8 mouse cellular contexts compared by ENCODE assay signal in the genomic region with DNA sequence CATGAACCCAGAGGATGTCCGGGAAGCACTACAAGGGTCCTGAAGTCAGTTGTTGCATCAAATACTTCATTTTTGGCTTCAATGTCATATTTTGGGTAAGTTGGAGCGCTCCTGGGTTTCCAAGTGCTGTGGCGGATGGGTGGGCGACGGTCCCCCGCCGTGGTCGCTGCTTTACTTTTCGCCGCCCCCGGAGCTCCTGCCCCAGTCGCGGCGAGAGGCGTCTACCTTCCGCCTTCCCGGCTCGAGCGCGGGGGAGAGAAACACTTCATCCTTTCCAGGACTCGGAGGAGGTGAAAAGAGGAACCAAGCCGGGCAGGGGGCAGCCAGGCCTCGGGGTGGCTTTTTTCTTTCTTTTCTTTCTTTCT. TPM values are rescaled to one million over a fixed set of nuclear protein-coding genes. Genes with fewer than 3 reads are reported as not detected.
DNase-seq lines count a peak whose midpoint lies in the region; ATAC-seq and TF ChIP-seq lines count a peak whose summit lies in the region.

No protein-coding gene starts in this region.

- H3K9ac ChIP-seq in heart, embryonic 11.5 days (ENCODE audit: low read depth, low read length): peak overlapping the region; percentile 76
- peak overlapping the region; percentile 89 for H3K9ac ChIP-seq in midbrain, embryonic 12.5 days (replicated peaks)

- WGBS in cerebellum, adult 2 months: 0% methylated on average over 23 of the region's 23 CpGs
- under 1% methylated on average over 22 of the region's 23 CpGs for WGBS in heart, embryonic 11.5 days (ENCODE audit: insufficient replicate concordance)
- WGBS in limb, embryonic 10.5 days: under 1% methylated on average over 23 of the region's 23 CpGs
- WGBS in midbrain, embryonic 12.5 days: under 1% methylated on average over 23 of the region's 23 CpGs

- no peaks in the 10 kb centered on the region for H3K36me3 ChIP-seq in heart, embryonic 11.5 days (ENCODE audit: control insufficient read depth, insufficient read depth, low read length)
- H3K36me3 ChIP-seq in limb, embryonic 10.5 days: no peaks in the 10 kb centered on the region
- no peaks in the 10 kb centered on the region for H3K36me3 ChIP-seq in midbrain, embryonic 12.5 days

- no peak for TF ChIP-seq CTCF in cerebellum, adult 2 months (IDR thresholded peaks at IDR 0.05; ENCODE audit: borderline replicate concordance, insufficient read depth, low read depth, low read length)

- peaks cover 12% of the 10 kb centered on the region; the same call in 1 of the 2 replicates for H3K4me1 ChIP-seq in cerebellum, adult 2 months (ENCODE audit: control insufficient read depth, insufficient read depth, low read length)
- H3K4me1 ChIP-seq in heart, embryonic 11.5 days (ENCODE audit: control insufficient read depth, insufficient read depth, low read length): peaks cover 12% of the 10 kb centered on the region
- H3K4me1 ChIP-seq in limb, embryonic 10.5 days: peaks cover 28% of the 10 kb centered on the region
- H3K4me1 ChIP-seq in midbrain, embryonic 12.5 days: peaks cover 20% of the 10 kb centered on the region

- H3K4me3 ChIP-seq in cerebellum, adult 2 months (replicated peaks; ENCODE audit: insufficient read depth, low read depth, low read length): peak overlapping the region; percentile 100
- peak overlapping the region; percentile 78 for H3K4me3 ChIP-seq in heart, embryonic 11.5 days (ENCODE audit: low read depth, low read length)
- H3K4me3 ChIP-seq in limb, embryonic 10.5 days: peak overlapping the region; percentile 88
- H3K4me3 ChIP-seq in midbrain, embryonic 12.5 days: peak overlapping the region; percentile 87

- DNase-seq in right cerebral cortex, adult 18-20 months: peak; percentile 52
- DNase-seq in right cerebral cortex, adult 2 months (ENCODE audit: low spot score in 2 of 2): no peak
- peak; percentile 51 to 60 for DNase-seq in cerebellum, adult 2 months
- DNase-seq in limb, embryonic 10.5 days (ENCODE audit: low spot score): peak; percentile 64
- DNase-seq in thymus, postnatal 14 days: peak; percentile 66
- DNase-seq in retina, postnatal 1 day: no peak

- peak overlapping the region; percentile 95 for H3K4me2 ChIP-seq in heart, embryonic 11.5 days
- peak overlapping the region; percentile 75 for H3K4me2 ChIP-seq in midbrain, embryonic 12.5 days (replicated peaks)

- ATAC-seq in heart, embryonic 11.5 days (replicated peaks; ENCODE audit: insufficient number of reproducible peaks, low FRiP score, low TSS enrichment): no peak
- ATAC-seq in midbrain, embryonic 12.5 days (ENCODE audit: low FRiP score, low read depth): peak; percentile 17; the same call in 1 of the 2 replicates

- peak overlapping the region; percentile 93 for H3K27ac ChIP-seq in cerebellum, adult 2 months (ENCODE audit: insufficient read depth, low read length)
- H3K27ac ChIP-seq in heart, embryonic 11.5 days (ENCODE audit: low read depth, low read length): 0 out of 2 replicates have a peak overlapping the region, but pooled peaks have one; percentile 41
- peak overlapping the region; percentile 93 for H3K27ac ChIP-seq in limb, embryonic 10.5 days
- H3K27ac ChIP-seq in midbrain, embryonic 12.5 days (replicated peaks): peak overlapping the region; percentile 89

- no peaks in the 10 kb centered on the region for H3K27me3 ChIP-seq in cerebellum, adult 2 months (ENCODE audit: control insufficient read depth, insufficient read depth, low read length)
- H3K27me3 ChIP-seq in heart, embryonic 11.5 days (ENCODE audit: control insufficient read depth, insufficient read depth, low read length): peaks cover 8% of the 10 kb centered on the region; the same call in 1 of the 2 replicates
- H3K27me3 ChIP-seq in limb, embryonic 10.5 days (ENCODE audit: low read depth, poor library complexity, severe bottlenecking): peaks cover 17% of the 10 kb centered on the region
- H3K27me3 ChIP-seq in midbrain, embryonic 12.5 days: peaks cover 16% of the 10 kb centered on the region

- H3K9me3 ChIP-seq in heart, embryonic 11.5 days (replicated peaks; ENCODE audit: control insufficient read depth, low read length): no peaks in the 10 kb centered on the region
- no peaks in the 10 kb centered on the region for H3K9me3 ChIP-seq in limb, embryonic 10.5 days (replicated peaks)
- no peaks in the 10 kb centered on the region for H3K9me3 ChIP-seq in midbrain, embryonic 12.5 days

- TF ChIP-seq POLR2A in cerebellum, adult 2 months (IDR thresholded peaks at IDR 0.05; ENCODE audit: borderline replicate concordance, insufficient read depth, low read length): no peak

RNA-seq across cellular contexts. Expression of a gene that starts 0.6 kb away (rescaled TPM):
- polyA plus RNA-seq in cerebellum, adult 2 months (2012; rRNA removed): 166 TPM in 2 replicates
- polyA plus RNA-seq in heart, embryonic 11.5 days (2014; fragmentation: Nextera tagmentation; extraction: Ambion mirVana): 13.9 and 17.1 TPM in 2 replicates
- polyA plus RNA-seq in limb, embryonic 10.5 days (2016; fragmentation: Nextera tagmentation; extraction: Ambion mirVana): 14.1 and 16.6 TPM in 2 replicates
- polyA plus RNA-seq in midbrain, embryonic 12.5 days (2016; fragmentation: Nextera tagmentation; extraction: Ambion mirVana): 55.3 and 65.9 TPM in 2 replicates

Comparison
In these comparisons a context has a peak if more than half of its experiments do, and no peak if none do; other contexts are left out.
1. DNase-seq: peak in right cerebral cortex, adult 18-20 months (single experiment), cerebellum, adult 2 months (2 of 2), limb, embryonic 10.5 days (single experiment) and thymus, postnatal 14 days (single experiment); none in right cerebral cortex, adult 2 months (0 of 2) and retina, postnatal 1 day (single experiment).
2. H3K27ac ChIP-seq: peak in every context shown above with its lines; median percentile 93 in cerebellum, adult 2 months; 93 in limb, embryonic 10.5 days; 89 in midbrain, embryonic 12.5 days; 41 in heart, embryonic 11.5 days.
3. Peak in every context shown above with its lines, with median percentiles within 50 percentile points of each other: H3K4me3 ChIP-seq.